Mouse (Mus musculus) CD4-positive, CD25-positive, alpha-beta regulatory T cell, adult 4 months (primary cell): ENCODE measurements around the gene Srsf4. TPM values are rescaled to one million over a fixed set of nuclear protein-coding genes. Genes with fewer than 3 reads are reported as not detected.

Source experiments
- ATAC-seq: one replicate; pipeline ENCODE4 v1.8.0; 2017
- polyA plus RNA-seq, 2 experiments: library from polyadenylated mRNA; unstranded; fragments of 100-300 nt; shearing (Covaris generic); gene quantifications; one replicate each; pipeline ENCODE4 v1.2.1; 2017

Gene Srsf4
- polyA plus RNA-seq = 10 to 100 TPM in 1 of 2 experiments, 1 to 10 TPM in 1; 6.7 to 13.2 TPM

GRCm38 (mm10) chr4:131873293-131874168 is at the start of gene Srsf4:
Srsf4 (plus strand) TSS chr4:131873617.
- peak; percentile 93 for ATAC-seq

DNA sequence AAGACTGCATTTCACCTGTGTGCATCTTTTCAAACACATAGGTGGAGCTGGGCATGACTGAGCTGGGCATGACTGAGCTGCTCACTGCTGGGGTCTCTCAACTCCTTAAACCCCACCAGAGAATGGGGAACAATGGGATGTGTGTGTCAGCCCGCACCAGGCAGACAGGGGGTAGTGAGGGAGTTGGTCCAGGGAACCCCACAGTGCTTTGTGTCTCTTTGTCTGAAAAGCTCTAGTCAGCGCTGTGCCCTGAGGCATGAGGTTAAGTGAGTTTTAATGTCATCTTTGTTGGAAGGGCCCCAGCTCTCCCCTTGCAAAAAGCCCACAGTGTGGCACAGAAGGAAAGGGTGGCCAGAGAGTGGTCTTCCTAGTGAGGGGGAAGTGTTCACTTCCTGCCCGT is 48.5 kb upstream of the Srsf4 start:
- ATAC-seq = no peak

DNA sequence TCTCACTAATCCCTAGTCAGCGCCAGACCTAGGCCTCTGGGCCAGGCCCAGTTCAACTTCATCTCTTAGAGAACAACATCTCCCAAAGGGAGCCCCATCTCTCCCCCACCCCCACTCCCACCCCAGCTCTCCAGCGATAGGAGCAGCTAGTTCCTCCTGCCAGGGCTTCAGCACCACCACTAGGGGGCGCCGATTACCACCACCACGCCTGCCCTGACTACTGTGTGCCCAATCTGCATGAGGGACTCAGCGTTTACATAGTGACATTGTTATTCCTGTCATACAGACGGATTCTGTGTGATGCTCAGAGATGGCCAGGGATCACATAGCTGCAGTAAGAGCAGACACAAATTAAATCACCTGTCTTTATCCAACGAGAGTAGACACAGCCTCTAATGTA is 47.6 kb upstream of the Srsf4 start:
- no peak for ATAC-seq

DNA sequence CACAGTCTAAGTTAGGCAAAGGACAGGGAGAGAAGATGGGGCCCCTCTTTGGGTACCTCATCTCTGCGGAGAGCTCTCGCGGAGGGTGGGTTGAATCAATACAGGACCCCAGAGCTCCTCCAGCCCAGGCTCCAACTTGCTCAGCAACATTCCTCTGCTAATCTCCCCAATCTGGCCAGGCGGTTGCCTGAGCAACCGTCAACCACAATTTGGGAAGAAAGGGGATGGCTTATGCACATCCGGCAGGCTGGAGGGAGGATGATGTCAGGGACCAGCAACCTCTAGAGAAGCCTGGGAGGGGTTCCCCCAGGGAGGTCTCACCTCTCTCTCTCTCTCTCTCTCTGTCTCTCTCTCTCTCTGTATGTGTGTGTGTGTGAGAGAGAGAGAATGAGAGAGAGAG is 46.5 kb upstream of the Srsf4 start:
- no peak for ATAC-seq

DNA sequence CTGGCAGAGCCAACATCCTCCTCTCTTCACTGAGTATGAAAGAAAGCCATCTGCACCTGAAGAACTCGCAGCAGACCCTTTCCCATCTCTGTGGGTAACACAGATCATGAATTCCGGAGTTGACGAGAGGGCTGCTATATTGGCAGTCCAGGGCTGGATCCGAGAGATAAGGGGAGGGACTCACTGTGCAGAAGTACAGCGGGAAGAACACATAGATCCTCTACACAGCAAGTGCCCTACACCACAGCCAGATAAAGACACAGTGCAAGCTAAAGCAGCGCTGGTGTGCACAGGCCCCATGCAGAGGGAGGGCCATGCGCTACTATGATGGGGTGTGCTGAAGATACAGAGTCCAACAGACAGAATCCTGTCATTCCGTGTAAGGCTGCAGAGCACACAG is 44.3 kb upstream of the Srsf4 start:
- no peak for ATAC-seq

GRCm38 (mm10) chr4:131831546-131832045 is 41.8 kb upstream of the Srsf4 start:
- ATAC-seq = no peak

DNA sequence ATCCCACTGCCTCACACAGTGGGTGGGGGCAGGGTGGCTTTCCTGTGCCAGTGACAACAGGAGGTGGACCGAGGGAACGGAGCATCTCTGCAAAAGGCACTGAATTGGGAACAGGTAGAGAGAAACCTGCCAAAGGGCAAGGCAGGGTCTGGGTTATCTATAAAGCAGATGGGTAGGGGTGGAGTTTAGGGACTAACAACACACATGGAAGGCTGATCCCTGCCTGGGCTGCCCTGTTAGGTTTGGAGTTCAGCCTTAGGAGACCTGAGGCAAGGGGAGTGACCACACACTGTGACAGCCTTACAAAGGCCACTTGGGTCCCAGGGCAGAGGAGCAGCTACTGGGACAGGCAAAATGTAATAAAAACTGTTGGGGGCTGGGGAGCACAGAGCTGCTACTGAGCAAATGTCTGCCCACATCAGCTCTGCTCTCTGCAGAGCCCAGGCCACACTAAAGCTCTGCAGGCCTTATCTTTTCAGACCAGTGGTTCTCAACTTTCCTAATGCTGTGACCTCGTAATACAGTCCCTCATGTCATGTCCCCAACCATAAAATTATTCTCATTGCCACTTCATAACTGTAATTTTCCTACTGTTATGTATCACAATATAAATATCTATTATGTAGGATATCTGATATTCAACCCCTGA is 40.5 kb upstream of the Srsf4 start:
- ATAC-seq = no peak

DNA sequence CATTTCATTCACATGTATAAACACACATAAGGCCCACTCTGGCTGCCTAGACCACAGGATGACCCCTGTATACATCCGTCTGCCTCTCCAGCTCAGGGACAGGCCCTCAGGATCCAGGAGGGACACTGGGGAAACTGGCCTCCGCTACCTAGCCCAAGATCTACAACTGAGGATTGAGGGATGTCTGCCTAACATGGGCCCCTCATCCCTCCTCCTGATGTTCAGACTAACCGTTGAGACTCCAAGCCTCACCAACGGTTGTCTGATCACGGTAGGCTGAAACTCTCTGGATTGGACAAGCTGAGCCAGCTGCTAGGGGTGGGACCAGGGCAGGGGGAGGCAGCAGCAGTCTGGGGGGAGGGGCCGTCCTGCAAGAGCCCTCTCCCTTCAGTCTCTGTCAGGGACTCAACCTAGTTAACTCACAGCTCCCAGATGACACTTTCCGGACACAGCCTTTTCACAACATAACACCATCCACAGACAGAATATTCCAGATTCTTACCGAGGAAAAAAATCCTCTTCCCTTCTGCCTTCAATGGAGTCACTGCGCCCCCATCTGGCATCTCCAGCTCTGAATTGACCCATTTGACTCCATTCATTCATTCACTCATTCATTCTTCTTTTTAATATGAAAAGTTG is 39.3 kb upstream of the Srsf4 start:
- ATAC-seq = no peak

GRCm38 (mm10) chr4:131836351-131836881 is 37.0 kb upstream of the Srsf4 start:
- ATAC-seq = no peak

GRCm38 (mm10) chr4:131836891-131837491 is 36.4 kb upstream of the Srsf4 start:
- ATAC-seq = no peak

- peak; percentile 93 for ATAC-seq
Observed at GRCm38 (mm10) chr4:131837872-131838524, 35.4 kb upstream of the Srsf4 start, which contains the start of gene Ptpru. Ptpru (minus strand) TSS chr4:131838288.

DNA sequence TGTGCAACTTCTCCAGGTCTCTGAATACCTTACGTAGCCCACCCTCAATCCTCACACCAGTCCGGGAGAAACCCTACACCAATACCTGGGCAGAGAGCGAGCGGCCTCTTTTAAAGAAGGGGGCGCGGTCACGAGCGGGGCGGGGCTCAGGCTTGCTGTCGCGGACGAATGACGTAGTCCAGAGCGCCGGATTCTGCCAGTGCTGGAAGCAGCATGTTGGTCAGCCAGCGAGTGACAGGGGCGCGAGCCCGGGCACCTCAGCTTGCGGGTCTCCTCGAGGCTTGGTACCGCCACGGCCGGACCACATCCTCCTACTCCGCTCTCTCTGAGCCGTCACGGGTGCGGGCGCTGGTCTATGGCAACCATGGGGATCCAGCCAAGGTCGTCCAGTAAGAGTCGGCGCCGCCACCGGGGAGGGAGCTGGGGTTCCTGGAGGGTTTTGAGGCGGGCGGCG is 30.1 kb upstream of the Srsf4 start, which contains the start of gene Mecr:
Gene Mecr (plus strand): TSS at position 181 of the 454 bp plus-strand sequence.
- peak; percentile 95 for ATAC-seq

DNA sequence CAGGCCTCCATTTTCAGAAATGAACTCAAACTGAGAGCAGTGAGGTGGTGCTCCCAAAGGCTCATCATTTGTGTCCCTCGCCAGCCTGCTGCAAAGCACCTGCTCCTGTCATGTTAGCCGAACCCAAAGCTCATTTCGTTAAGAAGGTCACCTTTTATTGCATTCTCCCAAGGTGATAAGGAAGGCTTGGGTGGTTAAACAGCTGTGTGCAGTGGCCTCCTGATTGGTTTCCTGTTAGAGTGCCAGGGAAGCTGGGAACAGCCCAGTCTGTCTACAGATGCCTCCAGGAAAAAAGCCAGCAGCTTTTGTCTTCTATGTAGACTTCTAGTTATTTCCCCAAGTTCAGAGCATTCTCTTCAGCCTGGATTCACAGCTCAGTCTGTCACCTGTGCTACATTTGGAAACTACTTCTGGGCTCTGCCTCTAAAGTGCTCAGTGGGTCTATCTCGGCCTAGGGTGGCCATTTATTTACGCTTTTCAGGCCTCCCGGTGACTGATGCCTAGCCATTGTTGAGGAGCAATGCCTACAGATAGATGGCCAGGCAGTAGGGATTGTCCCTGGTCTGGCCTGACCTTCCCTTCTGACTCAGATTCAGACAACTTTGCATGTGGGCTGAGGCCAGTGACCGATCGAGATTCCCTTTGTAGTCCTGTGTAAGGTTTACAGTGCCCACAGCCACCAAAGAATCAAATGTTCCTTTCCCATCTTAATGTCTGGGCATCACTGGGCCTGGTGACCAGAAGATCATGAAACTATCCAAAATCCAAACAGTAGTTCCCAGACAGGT is 27.2 kb upstream of the Srsf4 start:
- no peak for ATAC-seq

- no peak for ATAC-seq
Observed at GRCm38 (mm10) chr4:131848082-131848481, 25.3 kb upstream of the Srsf4 start.

DNA sequence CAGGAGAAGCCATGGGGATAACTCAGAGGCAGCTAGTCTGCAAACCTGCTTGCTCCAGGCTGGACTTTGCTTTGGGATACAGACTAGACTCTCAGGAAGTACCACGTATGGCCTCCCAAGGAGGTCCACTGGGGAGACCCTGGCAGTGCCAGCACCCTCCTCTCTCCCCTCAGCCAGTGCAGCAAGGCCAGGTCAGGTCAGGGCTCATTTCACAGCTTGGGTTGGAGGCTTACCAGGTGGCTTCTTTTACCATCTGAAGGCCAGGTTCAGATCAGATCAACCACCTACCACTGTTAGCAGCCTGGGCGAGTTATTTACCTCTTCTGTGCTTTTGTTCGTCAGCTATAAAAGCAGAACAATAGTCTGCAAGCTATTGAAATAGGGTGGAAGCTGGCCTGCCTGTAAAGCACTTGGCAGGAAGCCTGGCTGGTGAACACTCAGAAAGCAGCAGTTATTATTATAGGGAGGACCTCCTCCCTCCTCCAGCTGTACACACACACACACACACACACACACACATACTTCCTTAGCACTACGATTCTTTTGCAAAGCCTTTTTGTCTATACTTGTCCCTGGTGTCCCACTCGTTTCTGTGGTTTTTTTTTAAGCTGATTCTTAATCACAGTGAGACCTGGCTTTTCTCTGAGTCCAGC is 23.3 kb upstream of the Srsf4 start:
- no peak for ATAC-seq

DNA sequence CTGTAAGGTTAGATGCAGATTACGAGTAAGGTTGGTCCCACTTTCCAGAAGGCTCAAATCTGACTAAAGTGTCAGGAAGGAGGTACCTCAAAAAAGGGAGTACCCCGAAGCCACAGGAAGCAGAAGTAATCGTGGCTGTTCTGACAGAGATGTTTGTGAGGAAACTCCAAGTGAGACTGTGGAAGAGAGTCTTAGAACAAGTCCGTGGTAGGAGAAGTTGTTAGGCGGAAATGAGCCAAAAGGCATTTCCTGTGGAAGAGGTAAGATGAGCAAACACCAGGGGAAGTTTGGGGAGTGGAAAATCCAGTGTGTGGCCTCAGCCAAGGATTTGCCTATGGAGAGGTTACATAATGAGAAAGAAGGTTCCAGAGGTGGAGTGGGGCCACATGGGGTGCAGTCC is 18.5 kb upstream of the Srsf4 start:
- ATAC-seq = no peak

DNA sequence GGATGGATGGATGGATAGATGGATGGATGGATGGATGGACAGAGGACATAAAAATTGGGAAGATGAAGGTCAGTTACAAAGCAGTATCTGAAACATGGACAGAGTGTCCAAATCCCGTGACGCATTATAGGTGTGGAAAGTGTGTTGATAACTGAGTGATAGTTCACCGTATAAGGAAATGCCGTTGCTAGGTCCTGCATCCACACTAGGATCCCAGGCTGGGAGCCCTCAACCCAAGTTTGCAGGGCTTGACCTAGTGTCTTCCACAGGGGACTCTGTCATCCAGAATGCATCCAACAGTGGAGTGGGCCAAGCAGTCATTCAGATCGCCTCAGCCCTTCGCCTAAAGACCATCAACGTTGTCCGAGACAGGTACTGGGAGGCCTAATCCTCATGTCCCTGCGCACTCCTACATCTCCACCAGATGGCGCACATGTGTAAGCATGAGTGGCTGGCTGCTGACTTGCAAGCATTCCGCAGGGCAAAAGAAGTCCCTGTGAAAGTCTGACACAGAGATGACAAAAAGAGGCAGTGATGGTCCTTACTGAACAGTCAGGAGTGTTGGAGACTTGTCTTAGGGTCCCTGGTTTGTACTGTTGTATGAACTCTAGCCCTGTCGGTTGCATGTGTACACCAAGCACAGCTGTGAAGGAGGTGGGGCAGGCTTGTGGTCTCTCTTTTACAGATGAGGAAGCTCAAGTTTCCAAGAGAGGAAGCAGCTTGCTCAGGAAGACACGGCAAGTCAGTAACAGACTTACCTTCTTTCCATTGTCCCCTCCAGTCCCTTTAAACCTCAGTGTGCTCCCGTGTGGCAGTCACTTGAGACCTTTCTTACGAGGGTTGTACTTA is 12.7 kb upstream of the Srsf4 start:
- peak; percentile 80 for ATAC-seq

GRCm38 (mm10) chr4:131861341-131861739 is 12.1 kb upstream of the Srsf4 start:
- no peak for ATAC-seq

GRCm38 (mm10) chr4:131872672-131873292 is 635 bp upstream of the Srsf4 start:
- ATAC-seq = peak; percentile 16
